Mouse (Mus musculus) liver, embryonic 14.5 days (tissue): ENCODE measurements around the gene Gm6096. TPM values are rescaled to one million over a fixed set of nuclear protein-coding genes. Genes with fewer than 3 reads are reported as not detected.

Experiments used
- ATAC-seq: fragments of 200-750 bp; cut with Nextera tagmentation; 2 replicates; pipeline ENCODE4 v1.8.0; 2017; ENCODE audit warnings: moderate number of reproducible peaks, mild to moderate bottlenecking, moderate library complexity; ENCODE audit not compliant: insufficient read depth
- DNase-seq, 3 experiments: peaks; one replicate each; pipeline ENCODE4 v3.0.0-alpha.2; 2012 to 2013; ENCODE audit warnings: low read depth in 3 of 3, low spot score in 3 of 3
- H3K27ac ChIP-seq: fragments of 300-500 bp; sonication (generic); 2 replicates; pipeline ENCODE4 v1.5.1; 2014; ENCODE audit warnings: moderate library complexity, mild to moderate bottlenecking, control low read depth, inconsistent platforms
- H3K27me3 ChIP-seq: fragments of 300-500 bp; sonication (generic); 2 replicates; pipeline ENCODE4 v1.6.1; 2014; ENCODE audit warnings: mild to moderate bottlenecking, low read length, moderate library complexity; ENCODE audit not compliant: control insufficient read depth, insufficient read depth
- H3K36me3 ChIP-seq: fragments of 300-500 bp; sonication (generic); replicated peaks from 2 replicates; pipeline ENCODE4 v1.6.1; 2014; ENCODE audit warnings: low read depth; ENCODE audit not compliant: control insufficient read depth, insufficient read depth
- H3K4me1 ChIP-seq, 2 experiments: fragments of 200-500 bp in 1 of 2; fragments of 300-500 bp in 1 of 2; sonication (generic) in 1 of 2; replicated peaks; 2 replicates each; pipeline ENCODE4 v1.6.1; 2012 to 2014; ENCODE audit warnings: antibody characterized with exemption in 1 of 2, inconsistent platforms in 1 of 2, low read length in 1 of 2; ENCODE audit not compliant: control insufficient read depth in 2 of 2, insufficient read depth in 2 of 2
- H3K4me2 ChIP-seq: fragments of 300-500 bp; sonication (generic); 2 replicates; pipeline ENCODE4 v1.6.1; 2014; ENCODE audit warnings: low read depth, mild to moderate bottlenecking, control low read depth, moderate library complexity
- H3K4me3 ChIP-seq, 2 experiments: fragments of 200-500 bp in 1 of 2; fragments of 300-500 bp in 1 of 2; sonication (generic) in 1 of 2; 2 replicates each; pipeline ENCODE4 v1.5.1; 2012 to 2014; ENCODE audit warnings: low read depth in 2 of 2, low read length in 2 of 2, mild to moderate bottlenecking in 2 of 2, control low read depth in 1 of 2, inconsistent platforms in 1 of 2, moderate library complexity in 1 of 2; ENCODE audit not compliant: insufficient read depth in 1 of 2
- H3K9ac ChIP-seq: fragments of 300-500 bp; sonication (generic); replicated peaks from 2 replicates; pipeline ENCODE4 v1.6.1; 2014; ENCODE audit warnings: mild to moderate bottlenecking, control low read depth, moderate library complexity
- H3K9me3 ChIP-seq: fragments of 300-500 bp; sonication (generic); 2 replicates; pipeline ENCODE4 v1.6.1; 2016; ENCODE audit warnings: low read length, mixed read lengths; ENCODE audit not compliant: control insufficient read depth
- CTCF ChIP-seq: IDR thresholded peaks from 2 replicates; pipeline ENCODE4 v1.5.1; 2016; ENCODE audit warnings: antibody characterized with exemption, low read depth, control low read depth
- EP300 ChIP-seq: IDR thresholded peaks from 2 replicates; pipeline ENCODE4 v1.6.1; 2016; ENCODE audit warnings: antibody characterized with exemption, low read depth
- WGBS: fragments of 180-500 bp; shearing (Covaris S2); extraction: QIAGEN DNeasy Blood & Tissue Kit; methylation state at CpG from one replicate; pipeline ENCODE4 v1.1.7; 2014; ENCODE audit not compliant: insufficient replicate concordance; 5-methylcytosine and 5-hydroxymethylcytosine counted together
- polyA plus RNA-seq, 2 experiments: library from polyadenylated mRNA; depleted of rRNA in 1 of 2; stranded (reverse) in 1 of 2; unstranded in 1 of 2; fragments of >200 nt; fragmentation: Nextera tagmentation in 1 of 2; extraction: Ambion mirVana in 1 of 2; gene quantifications; 2 replicates each; pipeline versions ENCODE4 v1.2.1 to v1.2.3; 2012 to 2014

The Gm6096 gene
- polyA plus RNA-seq, 2 experiments: 0.30 TPM; not detected in 1

GRCm38 (mm10) chr7:34229153-34229552 is 21.7 kb upstream of the Gm6096 start:
- WGBS: 16% methylated on average over 5 of the region's 5 CpGs
- ATAC-seq: no peak

GRCm38 (mm10) chr7:34229691-34230111 is 21.1 kb upstream of the Gm6096 start:
- H3K4me2 ChIP-seq: peak overlapping the region; percentile 87
- H3K4me1 ChIP-seq: peaks cover 24 to 45% of the 10 kb centered on the region in 2 experiments
- under 1% methylated on average over 19 of the region's 19 CpGs for WGBS
- DNase-seq (no peak), ATAC-seq (peak; percentile 12; the same call in 1 of the 2 replicates)
- H3K27ac ChIP-seq: peak overlapping the region; percentile 7; the same call in 1 of the 2 replicates
- TF ChIP-seq CTCF (no peak), EP300 (no peak)
- peak overlapping the region; percentile 71 for H3K4me3 ChIP-seq
- H3K27me3 ChIP-seq: no peaks in the 10 kb centered on the region
- H3K9me3 ChIP-seq: no peaks in the 10 kb centered on the region
- peaks cover 10% of the 10 kb centered on the region for H3K36me3 ChIP-seq
- peak overlapping the region; percentile 74 for H3K9ac ChIP-seq

More at GRCm38 (mm10) chr7:34229153-34229552, 21.7 kb upstream of the Gm6096 start:
- Histone ChIP-seq H3K27ac (peak overlapping the region; percentile 2; the same call in 1 of the 2 replicates), H3K9ac (peak overlapping the region; percentile 74), H3K9me3 (no peaks in the 10 kb centered on the region), H3K27me3 (no peaks in the 10 kb centered on the region), H3K4me1 (peaks cover 24 to 44% of the 10 kb centered on the region in 2 experiments), H3K4me2 (peak overlapping the region; percentile 87), H3K4me3 (peak overlapping the region; percentile 71), H3K36me3 (peaks cover 10% of the 10 kb centered on the region)
- no peak for TF ChIP-seq EP300
- no peak for DNase-seq

- Histone ChIP-seq H3K4me3 (peak within 1 kb of the TSS; percentile 71), H3K27ac (peak within 1 kb of the TSS; percentile 48), H3K9ac (peak within 1 kb of the TSS; percentile 74), H3K27me3 (no peaks in the 10 kb centered on the region), H3K9me3 (no peaks in the 10 kb centered on the region), H3K36me3 (peaks cover 10% of the 10 kb centered on the region), H3K4me1 (peaks cover 24 to 48% of the 10 kb centered on the region in 2 experiments), H3K4me2 (peak within 1 kb of the TSS; percentile 87)
- TF ChIP-seq EP300: no peak
- peak; percentile 70 for TF ChIP-seq CTCF
- peak; percentile 64 for ATAC-seq
- peak; percentile 77 to 80 (median 77) for DNase-seq
- under 1% methylated on average over 36 of the region's 39 CpGs for WGBS
Observed at GRCm38 (mm10) chr7:34230116-34230515, 20.7 kb upstream of the Gm6096 start, which contains the start of gene Gpi1. Gene Gpi1, minus strand, starts transcription at chr7:34230336.

GRCm38 (mm10) chr7:34232785-34233725 is 17.8 kb upstream of the Gm6096 start:
- H3K36me3 ChIP-seq: peaks cover 3% of the 10 kb centered on the region; the same call in 1 of the 2 replicates
- H3K9me3 ChIP-seq: no peaks in the 10 kb centered on the region
- TF ChIP-seq CTCF (no peak), EP300 (no peak)
- H3K9ac ChIP-seq: peak overlapping the region; percentile 39
- peak overlapping the region; percentile 59 to 63 for H3K4me3 ChIP-seq
- peak overlapping the region; percentile 70 for H3K4me2 ChIP-seq
- H3K27me3 ChIP-seq: no peaks in the 10 kb centered on the region
- peak overlapping the region; percentile 46 for H3K27ac ChIP-seq
- ATAC-seq (peak; percentile 1; the same call in 1 of the 2 replicates), DNase-seq (no peak)
- WGBS: 39% methylated on average over 7 of the region's 7 CpGs
- H3K4me1 ChIP-seq: peaks cover 22 to 35% of the 10 kb centered on the region in 2 experiments
